Mouse (Mus musculus) kidney, adult 2 months (tissue): ENCODE data around the gene Eif4e2.

ENCODE experiments used
- CTCF ChIP-seq: fragments of 200-500 bp; conservative IDR thresholded peaks from 2 replicates; pipeline ENCODE4 v1.5.1; 2011; ENCODE audit warnings: low read depth, mild to moderate bottlenecking, control low read depth, low read length, moderate library complexity, mixed read lengths; ENCODE audit not compliant: insufficient read depth, insufficient read length
- POLR2A ChIP-seq: fragments of 200-500 bp; IDR thresholded peaks from one replicate; pipeline ENCODE4 v1.6.1; 2011; ENCODE audit warnings: low read depth, low read length, control low read depth

GRCm38 (mm10) chr1:87263796-87264133 lies 50.1 kb downstream of the Eif4e2 start:
- no peak for TF ChIP-seq POLR2A
- TF ChIP-seq CTCF: no peak
